Mouse (Mus musculus) left cerebral cortex, postnatal 4 days (tissue): ENCODE measurements around the gene Rnd2. TPM values are rescaled to one million over a fixed set of nuclear protein-coding genes. Genes with fewer than 3 reads are reported as not detected.
A peak's percentile ranks its signal among the peaks of the same experiment; 100 is the strongest.

Source experiments
- DNase-seq: peaks from one replicate; pipeline ENCODE4 v3.0.0-alpha.2; 2022
- intact Hi-C: fragments of 180-260 bp; cut with DNase I; formaldehyde crosslinking; loops from one replicate; pipeline ENCODE4 v1.15.1; 2025
- microRNA-seq: library from miRNA; unstranded; fragments of <30 nt; microRNA quantifications from one replicate; pipeline ENCODE4 v1.2.0, GENCODE M21; 2022
- total RNA-seq, 2 experiments: library from RNA; stranded (reverse); gene quantifications; 2 replicates each; pipeline ENCODE4 v1.2.3; 2021

Gene Rnd2
- total RNA-seq, 2 experiments from 2014 or later, result 70.3 to 72.3 TPM

- intact Hi-C loops, result no loop called here
- DNase-seq, result peak; percentile 36
These were observed 54.1 kb downstream of the Rnd2 start for GRCm38 (mm10) chr11:101518937-101519336.

- intact Hi-C loops, result no loop called here
These were observed 54.6 kb downstream of the Rnd2 start for GRCm38 (mm10) chr11:101519364-101519763.

More at GRCm38 (mm10) chr11:101519364-101519763, 54.6 kb downstream of the Rnd2 start:
- DNase-seq, result no peak

Small RNAs within 50 kb of the gene (microRNA-seq; reads per million reads assigned to microRNA genes)
- not detected for gene Mir6929

Other genes with a start within 250 kb of the Rnd2 start
- 10 to 100 TPM; 34.3 to 36.6 TPM for gene Ezh1, start 238.5 kb upstream of the Rnd2 start, total RNA-seq
- gene Ramp2, start 219.0 kb upstream of the Rnd2 start, total RNA-seq, result 10 to 100 TPM; 56.2 to 64.0 TPM
- 10 to 100 TPM; 76.2 to 77.1 TPM for gene Vps25, start 211.3 kb upstream of the Rnd2 start, total RNA-seq
- gene Wnk4, start 204.4 kb upstream of the Rnd2 start, total RNA-seq, result 1 to 10 TPM; 5.4 to 6.2 TPM
- gene Cntd1, start 186.0 kb upstream of the Rnd2 start, total RNA-seq, result under 1 TPM; 0.30 to 0.68 TPM
- 10 to 100 TPM; 80.2 to 87.2 TPM for gene Coa3, start 185.9 kb upstream of the Rnd2 start, total RNA-seq
- 100 to 1,000 TPM; 141 to 144 TPM for gene Becn1, start 162.7 kb upstream of the Rnd2 start, total RNA-seq
- gene Psme3, start 148.8 kb upstream of the Rnd2 start, total RNA-seq, result 100 to 1,000 TPM in 1 of 2 experiments, 10 to 100 TPM in 1; 95.9 to 109 TPM
- 1 to 10 TPM; 6.2 to 6.6 TPM for gene Aoc2, start 139.9 kb upstream of the Rnd2 start, total RNA-seq
- 1 to 10 TPM; 1.4 to 1.8 TPM for gene Aoc3, start 134.4 kb upstream of the Rnd2 start, total RNA-seq
- gene G6pc, start 97.4 kb upstream of the Rnd2 start, total RNA-seq, result not detected
- 10 to 100 TPM; 50.3 to 52.5 TPM for gene Aarsd1, start 47.4 kb upstream of the Rnd2 start, total RNA-seq
- gene Gm27029, start 40.2 kb upstream of the Rnd2 start, total RNA-seq, result 1 to 10 TPM; 4.5 to 6.5 TPM
- 10 to 100 TPM; 22.9 to 23.5 TPM for gene Rundc1, start 39.9 kb upstream of the Rnd2 start, total RNA-seq
- gene Ptges3l, start 39.7 kb upstream of the Rnd2 start, total RNA-seq, result 1 to 10 TPM; 1.2 to 2.4 TPM
- 10 to 100 TPM; 68.9 to 71.3 TPM for gene Rpl27, start 22.7 kb upstream of the Rnd2 start, total RNA-seq
- 1 to 10 TPM in 1 of 2 experiments, under 1 TPM in 1; 0.84 to 1.4 TPM for gene Ifi35, start 16.6 kb upstream of the Rnd2 start, total RNA-seq
- 100 to 1,000 TPM; 107 to 112 TPM for gene Vat1, start 1.2 kb downstream of the Rnd2 start, total RNA-seq
- gene Brca1, start 87.0 kb downstream of the Rnd2 start, total RNA-seq, result 1 to 10 TPM; 2.8 to 3.3 TPM
- 100 to 1,000 TPM; 109 to 157 TPM for gene Nbr1, start 87.2 kb downstream of the Rnd2 start, total RNA-seq
- 1 to 10 TPM; 1.5 to 3.5 TPM for gene Tmem106a, start 117.2 kb downstream of the Rnd2 start, total RNA-seq
- gene Gm11634, start 134.3 kb downstream of the Rnd2 start, total RNA-seq, result not detected
- gene Rdm1, start 162.2 kb downstream of the Rnd2 start, total RNA-seq, result 1 to 10 TPM; 4.5 to 4.7 TPM
- 10 to 100 TPM; 23.3 to 26.5 TPM for gene Arl4d, start 200.5 kb downstream of the Rnd2 start, total RNA-seq